Mouse (Mus musculus): ENCODE data around the gene Pnmal2. TPM values are rescaled to one million over a fixed set of nuclear protein-coding genes. Genes with fewer than 3 reads are reported as not detected.

Gene Pnmal2
- polyA plus RNA-seq, 1 experiment from 2014 or later = 6.6 TPM

DNA sequence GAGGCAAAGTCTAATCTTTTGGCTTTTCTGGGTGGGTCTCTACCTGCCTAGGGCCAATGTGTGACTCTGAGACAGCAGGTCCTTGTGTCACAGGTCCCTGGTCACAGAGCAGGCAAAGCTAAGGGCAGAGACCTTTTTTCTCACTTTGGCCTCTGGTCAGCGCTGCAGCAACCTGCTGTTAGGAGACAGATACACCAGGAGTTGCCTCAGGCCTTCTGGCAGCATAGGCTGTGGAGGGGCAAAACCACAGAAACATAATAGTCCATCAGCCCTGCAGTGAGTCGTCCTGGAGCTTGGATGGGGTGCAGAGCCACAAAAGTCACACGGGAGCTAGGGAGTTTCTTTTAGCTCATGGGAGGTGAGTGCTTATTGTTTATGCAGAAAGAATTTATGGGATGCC lies 25.8 kb upstream of the Pnmal2 start:
- H3K4me3 ChIP-seq = no peak overlapping the region
- H3K4me1 ChIP-seq = peaks cover 65% of the 10 kb centered on the region
- H3K9me3 ChIP-seq = no peaks in the 10 kb centered on the region
- no peaks in the 10 kb centered on the region for H3K27me3 ChIP-seq
- peaks cover 61% of the 10 kb centered on the region for H3K36me3 ChIP-seq
- no peak overlapping the region for H3K4me2 ChIP-seq
- H3K9ac ChIP-seq = no peak overlapping the region
- ATAC-seq (ENCODE audit: borderline replicate concordance, extremely low read depth, low FRiP score, low TSS enrichment) = no peak
- WGBS = 69% methylated on average over 3 of the region's 3 CpGs
- H3K27ac ChIP-seq = no peak overlapping the region

DNA sequence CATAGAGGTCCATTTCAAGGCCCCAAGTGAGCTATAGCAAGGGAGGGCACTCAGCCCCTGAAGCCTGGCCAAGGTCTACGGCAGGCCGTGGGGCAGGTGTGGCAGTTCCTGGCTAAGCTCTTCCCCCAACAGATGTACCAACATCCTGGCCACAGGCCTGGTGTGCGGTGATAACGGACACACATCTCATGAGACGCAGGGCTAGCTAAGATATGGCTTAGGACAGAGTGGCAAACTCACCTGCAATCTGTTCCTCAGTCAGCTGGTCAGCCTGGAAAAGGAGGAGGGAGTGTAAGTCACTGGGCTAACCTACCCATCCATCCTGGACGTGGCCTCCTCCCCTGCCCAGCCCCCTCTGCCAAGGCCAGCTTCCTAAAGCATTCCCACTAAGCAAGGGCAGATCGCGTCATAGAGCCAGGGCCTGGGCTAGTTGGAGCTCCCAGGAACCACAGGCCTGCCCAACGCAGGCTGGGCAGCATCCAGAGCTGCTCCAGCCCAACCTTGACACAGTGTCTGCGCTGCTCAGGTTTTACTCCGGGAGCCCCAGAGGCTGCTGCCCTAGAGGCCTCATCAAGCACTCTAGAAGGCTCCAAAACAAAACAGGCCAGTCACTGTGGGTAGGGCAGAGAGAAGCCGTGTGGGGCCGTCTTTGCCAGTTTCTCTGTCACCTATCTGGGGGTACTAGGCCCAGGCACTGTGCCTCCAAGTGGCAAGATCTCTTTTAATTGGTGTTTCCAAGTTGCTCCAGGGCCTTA lies 24.9 kb upstream of the Pnmal2 start:
- Histone ChIP-seq H3K9me3 (no peaks in the 10 kb centered on the region), H3K9ac (peak overlapping the region; percentile 19; the same call in 1 of the 2 replicates), H3K4me3 (no peak overlapping the region), H3K4me2 (no peak overlapping the region), H3K36me3 (peaks cover 55% of the 10 kb centered on the region), H3K4me1 (peaks cover 65% of the 10 kb centered on the region), H3K27me3 (no peaks in the 10 kb centered on the region), H3K27ac (0 out of 2 replicates have a peak overlapping the region, but pooled peaks have one; percentile 15)
- ATAC-seq (ENCODE audit: borderline replicate concordance, extremely low read depth, low FRiP score, low TSS enrichment) = no peak
- 73% methylated on average over 13 of the region's 13 CpGs for WGBS

DNA sequence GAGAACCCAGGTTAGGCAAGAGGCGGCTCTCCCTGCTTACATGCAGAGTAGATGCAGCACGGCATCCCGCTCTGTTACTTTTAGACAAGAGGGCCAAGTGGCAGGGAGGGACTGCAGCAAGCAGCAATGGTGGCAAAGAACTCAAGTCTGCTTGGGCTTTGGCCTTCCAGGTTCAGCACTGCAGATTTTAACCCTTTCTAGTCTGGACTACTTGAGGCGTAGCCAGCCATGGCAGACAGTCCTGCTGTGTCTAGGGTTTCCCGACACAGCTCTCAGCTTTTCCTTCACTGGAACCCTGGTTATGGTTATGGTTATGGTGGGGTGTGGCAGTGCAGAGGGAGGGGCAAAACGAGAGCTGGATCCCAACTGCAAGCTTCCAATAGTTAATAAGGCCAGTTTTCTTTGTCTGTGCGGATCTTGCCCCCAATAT lies 24.3 kb upstream of the Pnmal2 start:
- Histone ChIP-seq H3K27me3 (no peaks in the 10 kb centered on the region), H3K4me2 (no peak overlapping the region), H3K4me1 (peaks cover 65% of the 10 kb centered on the region), H3K36me3 (peaks cover 49% of the 10 kb centered on the region), H3K9ac (peak overlapping the region; percentile 19; the same call in 1 of the 2 replicates), H3K4me3 (no peak overlapping the region), H3K9me3 (no peaks in the 10 kb centered on the region), H3K27ac (0 out of 2 replicates have a peak overlapping the region, but pooled peaks have one; percentile 15)
- ATAC-seq (ENCODE audit: borderline replicate concordance, extremely low read depth, low FRiP score, low TSS enrichment) = no peak
- WGBS = 79% methylated on average over 7 of the region's 7 CpGs

DNA sequence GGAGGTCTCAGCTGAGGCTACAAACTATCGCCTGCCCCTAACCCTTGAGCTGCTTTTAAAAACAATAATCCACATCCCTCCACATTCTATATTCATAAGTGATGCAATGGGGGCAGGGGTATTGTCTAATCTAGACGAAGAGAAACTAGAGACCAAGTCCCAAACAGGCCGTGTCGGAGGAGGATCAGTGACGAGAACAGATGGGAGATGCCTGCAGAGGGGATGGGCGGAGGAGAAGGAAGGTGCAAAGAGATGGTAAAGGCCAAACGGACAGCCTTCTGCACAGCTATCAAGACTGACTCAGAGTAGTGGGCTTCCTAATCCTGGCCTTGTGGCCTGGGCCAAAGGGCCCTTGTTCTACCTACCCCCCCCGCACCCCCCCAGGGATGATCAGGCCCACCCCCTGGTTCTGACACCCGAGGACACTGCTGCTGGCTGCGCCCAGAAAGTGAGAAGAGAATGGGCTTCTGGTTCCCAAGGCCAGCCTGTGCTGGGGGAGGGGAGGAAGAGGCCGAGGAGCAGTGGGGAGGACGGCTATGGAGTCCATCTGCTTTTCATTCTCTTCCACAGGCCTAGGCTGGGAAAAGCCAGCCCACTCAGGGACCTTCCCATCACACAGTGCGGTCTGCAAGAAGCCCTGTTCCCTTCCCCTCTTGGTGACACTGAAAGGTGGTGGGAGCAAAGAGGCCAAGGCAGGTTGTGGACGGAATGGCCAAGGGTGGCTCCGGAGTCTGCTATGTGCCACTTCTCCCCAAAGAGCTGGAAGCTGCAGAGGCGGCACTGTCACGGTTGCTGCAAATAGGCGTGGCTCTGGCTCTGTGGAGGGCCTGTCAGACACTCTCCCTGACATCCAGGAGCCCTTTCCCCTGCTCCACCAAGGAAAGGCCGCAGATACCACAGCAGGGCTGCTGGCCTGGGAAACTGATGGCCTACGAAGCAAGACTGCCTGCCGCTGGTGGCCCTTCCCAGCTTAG lies 23.4 kb upstream of the Pnmal2 start:
- ATAC-seq (ENCODE audit: borderline replicate concordance, extremely low read depth, low FRiP score, low TSS enrichment) = no peak
- Histone ChIP-seq H3K36me3 (peaks cover 41% of the 10 kb centered on the region), H3K4me3 (peak overlapping the region; percentile 92), H3K9me3 (no peaks in the 10 kb centered on the region), H3K9ac (peak overlapping the region; percentile 99), H3K4me1 (peaks cover 57% of the 10 kb centered on the region), H3K4me2 (peak overlapping the region; percentile 66), H3K27me3 (no peaks in the 10 kb centered on the region), H3K27ac (peak overlapping the region; percentile 49)
- WGBS = 52% methylated on average over 21 of the region's 21 CpGs

DNA sequence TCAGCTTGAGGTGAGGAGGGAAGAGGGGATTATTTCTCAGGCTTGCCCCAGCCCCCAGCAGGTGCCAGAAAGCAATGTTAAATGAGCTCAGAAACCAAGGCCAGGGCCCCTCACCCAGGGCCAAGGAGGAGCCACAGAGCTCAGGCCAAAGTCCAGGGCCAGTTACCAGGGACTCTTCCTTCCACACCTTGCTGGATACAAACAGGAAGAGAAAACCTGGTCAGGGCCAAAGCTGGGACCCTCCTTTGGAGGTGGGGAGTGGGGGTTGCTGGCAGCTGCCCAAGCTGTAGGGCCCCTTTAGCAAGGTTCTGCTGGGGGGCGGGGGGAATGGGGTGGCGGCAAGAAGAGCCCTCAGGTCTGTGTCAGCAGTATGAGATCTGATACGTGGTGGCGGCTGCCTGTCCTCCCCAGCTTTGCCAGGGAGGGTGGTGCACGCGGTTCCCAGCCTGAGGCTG lies 22.6 kb upstream of the Pnmal2 start:
- Histone ChIP-seq H3K4me3 (peak overlapping the region; percentile 92), H3K36me3 (peaks cover 34% of the 10 kb centered on the region), H3K27me3 (no peaks in the 10 kb centered on the region), H3K4me1 (peaks cover 49% of the 10 kb centered on the region), H3K4me2 (peak overlapping the region; percentile 66), H3K9me3 (no peaks in the 10 kb centered on the region), H3K27ac (peak overlapping the region; percentile 49; the same call in 1 of the 2 replicates), H3K9ac (peak overlapping the region; percentile 99)
- no peak for ATAC-seq (ENCODE audit: borderline replicate concordance, extremely low read depth, low FRiP score, low TSS enrichment)
- 18% methylated on average over 6 of the region's 6 CpGs for WGBS

DNA sequence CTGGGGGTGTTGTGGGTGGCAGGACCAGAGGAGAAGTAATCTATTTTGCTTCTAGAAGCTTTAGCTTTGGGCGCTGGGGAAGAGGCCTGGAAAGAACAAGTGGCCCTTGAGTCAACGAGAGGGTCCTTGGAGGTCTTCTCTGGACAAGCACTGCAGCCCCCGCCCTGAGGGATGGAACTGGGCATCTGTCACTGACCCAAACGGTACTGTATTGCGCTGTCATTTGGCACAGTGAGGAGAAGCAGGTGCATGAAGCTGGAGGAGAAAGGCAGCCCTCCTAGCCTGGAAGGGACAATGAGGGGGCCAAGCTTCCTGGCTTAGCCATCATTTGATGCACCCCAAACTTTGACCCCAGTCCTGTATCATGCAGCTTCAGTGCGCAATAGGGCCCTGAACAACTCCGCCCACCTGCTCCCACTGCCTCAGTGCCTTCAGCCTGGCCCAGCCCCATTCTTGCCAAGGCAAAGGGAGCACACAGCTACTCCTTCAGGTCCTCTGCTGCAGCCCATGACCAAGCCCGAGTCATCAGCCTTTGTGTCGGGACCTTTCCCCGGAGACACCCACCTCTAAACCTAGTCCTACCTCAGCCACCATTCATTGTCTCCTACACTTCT lies 22.0 kb upstream of the Pnmal2 start:
- no peak for ATAC-seq (ENCODE audit: borderline replicate concordance, extremely low read depth, low FRiP score, low TSS enrichment)
- 45% methylated on average over 10 of the region's 10 CpGs for WGBS
- Histone ChIP-seq H3K4me2 (peak overlapping the region; percentile 66), H3K9ac (peak overlapping the region; percentile 99), H3K36me3 (peaks cover 28% of the 10 kb centered on the region), H3K27ac (0 out of 2 replicates have a peak overlapping the region, but pooled peaks have one; percentile 10), H3K4me3 (peak overlapping the region; percentile 92), H3K27me3 (no peaks in the 10 kb centered on the region), H3K9me3 (no peaks in the 10 kb centered on the region), H3K4me1 (peaks cover 47% of the 10 kb centered on the region)

DNA sequence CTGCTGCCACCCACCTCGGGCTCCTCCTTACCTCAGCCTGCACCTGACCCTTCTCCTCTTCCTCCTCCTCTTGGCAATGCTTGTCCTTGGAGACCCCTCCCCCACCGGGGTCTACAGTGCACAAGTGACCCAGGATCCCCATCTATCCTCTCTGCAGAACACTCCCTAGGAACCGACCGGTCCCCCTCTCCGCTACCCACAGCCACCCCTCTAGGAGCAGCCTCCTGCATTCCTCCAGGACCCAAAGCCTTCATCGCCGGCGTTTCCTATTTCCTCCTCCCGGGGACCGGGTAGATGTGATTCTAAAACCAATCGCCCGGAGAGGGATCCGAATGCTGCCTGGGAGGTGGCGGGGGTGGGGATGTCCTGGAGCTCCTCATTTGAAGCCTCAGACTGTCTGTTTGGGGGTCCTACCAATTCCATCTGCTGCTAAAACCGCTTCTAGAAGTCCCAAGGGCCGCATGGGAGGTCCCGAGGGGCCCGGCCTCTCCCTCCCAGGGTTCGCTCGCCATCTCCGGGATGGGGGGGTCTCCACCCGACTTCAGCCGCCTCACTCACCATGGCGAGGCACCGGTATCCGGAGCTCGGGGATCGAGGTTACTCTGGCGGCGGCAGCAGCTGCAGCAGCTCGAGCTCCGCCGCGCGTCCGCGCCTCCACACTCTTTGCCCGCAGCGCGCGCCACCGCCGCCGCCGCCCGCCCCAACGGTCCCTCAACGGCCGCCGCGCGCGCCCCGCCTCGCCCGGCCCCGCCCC lies 21.0 kb upstream of the Pnmal2 start:
- no peak; the same call in 1 of the 2 replicates for ATAC-seq (ENCODE audit: borderline replicate concordance, extremely low read depth, low FRiP score, low TSS enrichment)
- Histone ChIP-seq H3K27me3 (no peaks in the 10 kb centered on the region), H3K4me2 (peak overlapping the region; percentile 66), H3K36me3 (peaks cover 18% of the 10 kb centered on the region), H3K4me3 (peak overlapping the region; percentile 92), H3K9me3 (no peaks in the 10 kb centered on the region), H3K27ac (peak overlapping the region; percentile 95), H3K4me1 (peaks cover 39% of the 10 kb centered on the region), H3K9ac (peak overlapping the region; percentile 99)
- WGBS = under 1% methylated on average over 57 of the region's 57 CpGs

DNA sequence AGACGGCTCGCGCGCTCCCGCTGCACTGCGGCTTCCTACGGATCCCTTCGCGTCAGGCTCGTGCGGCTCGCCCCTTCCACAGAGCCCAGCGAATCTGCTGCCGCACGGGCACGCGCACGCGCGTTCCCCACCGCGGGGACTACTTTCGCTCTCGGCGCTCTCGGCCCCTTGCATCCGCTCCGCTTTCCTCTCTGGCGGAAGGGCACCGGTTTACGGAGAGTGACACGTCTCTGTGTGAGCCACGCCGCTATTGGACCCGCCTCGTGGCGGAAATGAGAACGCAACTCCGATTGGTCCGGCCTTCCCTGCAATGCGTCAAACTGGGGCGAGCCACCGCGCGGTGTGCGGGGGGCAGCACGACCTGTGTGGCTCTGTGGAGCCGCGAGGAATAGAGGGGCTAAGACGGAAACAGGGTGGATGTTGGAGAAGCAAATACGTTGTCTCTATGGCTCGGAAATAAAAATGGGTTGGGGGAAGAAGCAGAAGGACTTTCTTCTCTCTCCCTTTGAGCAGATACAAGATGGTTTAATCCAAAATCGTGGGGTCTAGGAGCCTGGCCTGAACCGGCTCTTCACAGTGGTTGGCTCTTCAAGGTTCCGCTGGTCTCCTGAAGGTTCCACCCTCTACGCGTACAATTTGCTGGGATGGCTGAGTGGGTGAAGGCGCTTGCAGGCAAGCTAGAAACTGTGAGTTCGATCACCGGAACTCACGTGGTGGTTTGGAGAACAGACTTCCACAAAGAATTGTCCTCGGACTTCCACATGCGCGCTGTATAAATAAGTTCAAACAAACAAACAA lies 20.2 kb upstream of the Pnmal2 start, which contains the start of gene Calm3:
TSS of gene Calm3 (minus strand) at position 78 of the 798 bp plus-strand sequence.
- no peaks in the 10 kb centered on the region for H3K9me3 ChIP-seq
- peaks cover 12% of the 10 kb centered on the region for H3K36me3 ChIP-seq
- no peaks in the 10 kb centered on the region for H3K27me3 ChIP-seq
- peak within 1 kb of the TSS; percentile 66 for H3K4me2 ChIP-seq
- 2% methylated on average over 64 of the region's 64 CpGs for WGBS
- peak within 1 kb of the TSS; percentile 99 for H3K9ac ChIP-seq
- peak within 1 kb of the TSS; percentile 95 for H3K27ac ChIP-seq
- peak within 1 kb of the TSS; percentile 92 for H3K4me3 ChIP-seq
- peak; percentile 93 for ATAC-seq (ENCODE audit: borderline replicate concordance, extremely low read depth, low FRiP score, low TSS enrichment)
- peaks cover 35% of the 10 kb centered on the region for H3K4me1 ChIP-seq

DNA sequence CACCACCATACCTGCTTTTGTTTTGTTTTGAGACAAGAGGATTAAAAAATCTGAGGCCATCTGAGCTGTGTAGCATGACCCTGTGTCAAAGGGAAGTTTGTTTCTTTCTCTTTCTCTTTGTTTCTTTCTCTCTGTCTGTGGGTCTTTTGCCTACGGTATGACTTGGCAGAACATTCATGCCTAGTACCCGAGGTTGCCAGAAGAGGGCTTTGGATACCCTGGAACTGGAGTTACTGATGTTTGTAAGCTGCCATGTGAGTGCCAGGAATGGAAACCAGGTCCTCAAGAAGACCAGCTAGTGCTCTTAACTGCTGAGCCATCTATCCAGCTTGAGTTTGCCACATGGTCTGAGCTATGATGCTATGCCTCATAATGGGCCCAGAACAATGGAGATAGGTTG lies 16.1 kb upstream of the Pnmal2 start:
- Histone ChIP-seq H3K4me2 (no peak overlapping the region), H3K4me3 (no peak overlapping the region), H3K36me3 (no peaks in the 10 kb centered on the region), H3K9ac (no peak overlapping the region), H3K27ac (no peak overlapping the region), H3K4me1 (peaks cover 8% of the 10 kb centered on the region), H3K27me3 (no peaks in the 10 kb centered on the region), H3K9me3 (no peaks in the 10 kb centered on the region)
- no peak for ATAC-seq (ENCODE audit: borderline replicate concordance, extremely low read depth, low FRiP score, low TSS enrichment)
- 34% methylated on average over 2 of the region's 2 CpGs for WGBS

DNA sequence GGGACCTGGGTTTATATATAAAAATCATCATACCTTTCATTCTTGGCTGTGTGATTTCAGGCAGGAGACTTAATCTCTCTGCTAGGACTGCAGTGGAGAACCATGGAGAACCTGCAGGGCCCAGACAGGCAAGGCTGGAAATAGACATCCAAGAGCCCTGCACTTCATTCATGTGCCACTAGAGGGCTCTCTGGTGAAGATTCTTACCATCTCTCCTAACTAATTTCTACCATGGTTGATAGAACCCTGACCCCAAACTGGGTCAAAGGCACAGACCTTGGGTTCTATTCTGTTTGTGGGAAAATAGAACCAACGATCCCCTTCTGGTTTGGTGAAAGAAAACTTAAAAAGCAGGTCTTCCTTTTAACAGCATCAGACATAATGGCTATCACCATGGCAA lies 13.6 kb upstream of the Pnmal2 start:
- peaks cover 8% of the 10 kb centered on the region for H3K4me1 ChIP-seq
- no peaks in the 10 kb centered on the region for H3K9me3 ChIP-seq
- no peak overlapping the region for H3K9ac ChIP-seq
- no peak overlapping the region for H3K4me2 ChIP-seq
- 6% methylated on average over 1 of the region's 1 CpGs for WGBS
- ATAC-seq (ENCODE audit: borderline replicate concordance, extremely low read depth, low FRiP score, low TSS enrichment) = no peak
- H3K27me3 ChIP-seq = no peaks in the 10 kb centered on the region
- H3K36me3 ChIP-seq = no peaks in the 10 kb centered on the region
- H3K4me3 ChIP-seq = no peak overlapping the region
- H3K27ac ChIP-seq = no peak overlapping the region
